Mouse (Mus musculus) spleen, adult 2 months (tissue): ENCODE data around the gene Dip2c.

Experiments
- CTCF ChIP-seq: fragments of 200-500 bp; IDR thresholded peaks from 2 replicates; pipeline ENCODE4 v1.5.1; 2011; ENCODE audit warnings: mild to moderate bottlenecking, inconsistent platforms; ENCODE audit not compliant: insufficient read depth, insufficient read length, insufficient replicate concordance; ENCODE audit errors: extremely low read depth
- POLR2A ChIP-seq: fragments of 200-500 bp; IDR thresholded peaks from 2 replicates; pipeline ENCODE4 v1.6.1; 2011; ENCODE audit warnings: low read depth, low read length, inconsistent platforms

GRCm38 (mm10) chr13:9583579-9583978, 307.3 kb downstream of the Dip2c start:
- no peak for TF ChIP-seq POLR2A
- no peak for TF ChIP-seq CTCF
